Mouse (Mus musculus) thymus, adult 18-20 months (tissue): ENCODE measurements around the gene Ipp.

Source experiments
- DNase-seq, 2 experiments: peaks; one replicate each; pipeline ENCODE4 v3.0.0; 2022; ENCODE audit warnings: mixed read lengths in 2 of 2

The Ipp gene

DNA sequence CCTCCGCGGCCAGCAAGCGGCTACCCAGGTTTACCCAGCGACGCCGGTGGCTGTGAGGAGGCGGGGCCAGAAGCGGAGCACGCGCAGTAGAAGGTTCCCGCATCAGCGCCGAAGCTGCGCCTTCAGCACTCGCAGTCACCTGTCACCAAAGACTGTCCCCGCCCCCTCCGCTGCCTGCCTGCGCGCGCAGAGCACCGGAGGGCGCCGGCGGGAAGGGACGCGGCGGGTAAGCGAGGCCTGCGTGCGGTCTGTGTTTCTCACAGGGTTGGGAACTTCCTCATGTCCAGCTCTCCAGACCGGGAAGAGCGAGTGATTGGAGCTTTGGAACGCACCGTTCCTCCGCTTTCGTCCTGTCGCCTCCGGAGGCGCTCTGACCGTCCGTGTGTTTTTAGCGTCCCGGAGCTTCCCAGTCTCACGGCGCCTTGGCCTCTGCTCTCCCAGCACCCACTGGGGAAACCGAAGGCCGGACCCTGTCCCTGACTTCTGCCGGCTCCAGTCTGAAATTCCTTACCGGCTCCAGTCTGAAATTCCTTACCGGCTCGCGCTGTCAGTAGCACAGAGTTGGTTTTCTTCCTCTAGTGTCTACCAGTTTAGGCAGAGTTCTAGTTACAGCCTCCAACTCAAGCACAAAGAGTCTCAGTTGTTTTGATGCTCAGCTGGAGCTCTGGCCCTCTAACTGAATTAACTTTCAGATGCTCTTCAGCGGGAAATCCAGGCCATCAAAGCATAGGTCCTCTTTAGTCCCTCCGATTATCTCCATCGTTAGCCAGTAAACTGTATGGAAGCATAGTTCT lies at the start of gene Ipp:
Gene Ipp, plus strand, starts transcription at position 125 of the 794 bp plus-strand sequence.
- peak; percentile 94 for DNase-seq

DNA sequence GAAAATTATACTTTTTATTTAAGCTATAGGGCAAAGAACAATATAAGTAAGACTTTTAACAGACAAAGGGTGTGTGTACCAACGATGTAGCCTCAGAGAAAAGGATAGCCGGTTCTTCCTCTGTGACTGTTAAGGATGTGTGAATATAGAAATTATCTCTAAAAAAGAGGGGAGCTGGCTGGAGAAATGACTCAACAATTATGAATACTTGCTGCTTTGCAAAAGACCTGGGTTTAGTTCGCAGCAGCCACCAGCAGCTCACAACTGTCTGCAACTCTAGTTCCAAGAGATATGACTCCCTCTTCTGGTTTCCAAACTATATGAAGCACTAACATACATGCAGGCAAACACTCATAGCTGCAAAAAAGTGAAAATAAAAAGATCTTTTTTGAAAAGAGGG lies 45.4 kb upstream of the Ipp start:
- no peak for DNase-seq

DNA sequence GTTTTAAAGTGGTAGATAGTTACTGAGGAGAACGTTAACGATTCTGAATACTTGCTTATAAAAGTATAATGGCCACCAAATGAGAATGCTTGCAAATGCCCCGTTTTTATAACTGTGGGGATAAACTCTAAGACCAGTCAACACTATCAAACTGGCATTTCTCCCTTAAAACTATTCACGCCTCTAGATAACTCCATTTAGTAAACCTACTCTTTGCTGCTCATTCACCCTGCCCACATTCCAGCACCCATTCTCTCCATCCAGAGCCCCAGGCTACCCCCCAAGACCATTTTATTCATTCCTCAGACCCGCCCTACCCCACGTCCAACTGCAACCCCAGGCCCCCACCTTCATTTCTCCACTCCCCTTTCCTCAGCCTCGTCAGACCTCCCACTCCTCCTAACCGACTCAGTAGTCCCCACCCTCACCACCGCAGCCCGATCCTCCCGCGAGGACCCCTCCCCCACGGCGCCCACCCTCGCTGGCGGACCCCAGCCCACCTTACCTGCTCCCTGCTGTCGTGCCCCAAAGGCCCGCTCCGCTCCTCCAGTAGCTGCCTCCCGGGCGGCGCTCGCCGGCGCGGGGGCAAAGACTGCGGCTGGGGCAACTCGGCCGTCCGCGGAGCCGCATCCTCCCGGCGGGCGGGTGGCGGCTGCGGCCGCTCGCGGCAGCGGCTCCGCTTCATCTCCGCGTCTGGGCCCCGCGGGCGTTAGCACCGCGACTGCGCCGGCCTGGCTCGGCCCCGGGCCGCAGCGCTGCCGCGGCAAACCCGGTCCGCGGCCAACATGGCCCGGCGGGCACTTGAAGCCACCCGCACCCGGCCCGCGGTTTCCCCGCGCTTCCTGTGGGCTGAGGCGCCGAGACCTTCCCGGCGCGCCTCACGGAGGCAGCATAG lies 43.9 kb upstream of the Ipp start:
- DNase-seq = peak; percentile 47 to 53

DNA sequence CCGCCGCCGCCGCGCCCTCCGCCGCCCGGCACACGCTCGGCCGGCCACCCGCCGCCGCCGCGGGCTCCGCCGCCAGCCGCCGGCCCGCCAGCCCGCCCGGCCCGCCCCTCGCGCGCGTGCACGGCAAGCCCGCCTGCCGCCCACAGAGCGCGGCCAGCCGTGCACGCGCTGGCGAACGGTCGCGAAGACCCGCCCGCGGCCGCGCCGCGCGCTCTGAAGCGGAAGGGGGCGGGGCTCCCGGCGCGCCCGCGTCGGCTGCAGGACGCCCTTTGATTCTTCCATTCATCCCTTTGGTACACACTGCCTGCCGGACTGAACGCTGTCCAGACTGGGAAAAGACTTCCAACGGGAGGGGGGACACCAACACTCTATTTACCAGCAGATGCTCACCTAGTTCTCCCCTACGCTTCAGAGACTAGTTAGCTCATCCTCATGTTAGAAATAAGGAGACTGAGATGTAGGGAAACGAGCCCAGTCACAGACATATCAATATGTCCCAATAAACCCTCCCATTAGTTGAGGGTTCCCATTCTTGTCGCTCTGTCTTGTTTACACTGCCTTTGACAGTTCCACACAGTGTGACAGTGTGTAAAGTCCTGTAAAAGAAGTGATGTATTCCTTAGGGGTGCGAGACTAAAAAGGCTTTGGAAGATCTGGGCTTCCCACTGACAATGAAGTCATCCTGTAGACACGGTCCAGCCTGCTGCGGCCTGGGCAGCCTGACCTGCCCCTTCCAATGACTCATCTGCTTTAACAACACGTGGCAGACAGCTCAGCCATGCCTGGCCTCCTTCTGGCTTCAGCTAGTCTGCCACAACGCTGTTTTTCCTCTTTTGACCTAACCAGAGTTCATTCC lies 43.0 kb upstream of the Ipp start, which contains the start of gene Mast2:
Gene Mast2, minus strand, starts transcription at position 58 of the 856 bp plus-strand sequence.
- peak; percentile 55 to 62 for DNase-seq

DNA sequence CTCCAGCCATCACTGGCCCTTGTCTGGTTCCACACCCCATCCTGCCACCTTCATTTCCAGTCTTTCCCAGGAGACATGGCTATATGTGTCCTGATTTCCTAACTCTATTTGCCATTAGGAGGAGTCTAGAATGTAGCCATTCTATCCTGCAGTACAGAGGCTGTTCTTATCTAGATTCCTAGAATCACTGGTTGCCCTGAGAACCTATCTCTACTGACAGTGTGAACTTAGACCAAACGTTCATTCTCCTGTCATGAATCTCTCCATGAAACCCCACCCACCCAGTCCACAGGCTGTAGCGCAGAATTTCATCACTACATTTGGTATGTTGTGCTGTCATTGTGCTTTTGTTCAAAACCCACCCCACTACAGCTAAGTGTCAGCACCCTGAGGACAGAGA lies 26.0 kb upstream of the Ipp start:
- no peak for DNase-seq

DNA sequence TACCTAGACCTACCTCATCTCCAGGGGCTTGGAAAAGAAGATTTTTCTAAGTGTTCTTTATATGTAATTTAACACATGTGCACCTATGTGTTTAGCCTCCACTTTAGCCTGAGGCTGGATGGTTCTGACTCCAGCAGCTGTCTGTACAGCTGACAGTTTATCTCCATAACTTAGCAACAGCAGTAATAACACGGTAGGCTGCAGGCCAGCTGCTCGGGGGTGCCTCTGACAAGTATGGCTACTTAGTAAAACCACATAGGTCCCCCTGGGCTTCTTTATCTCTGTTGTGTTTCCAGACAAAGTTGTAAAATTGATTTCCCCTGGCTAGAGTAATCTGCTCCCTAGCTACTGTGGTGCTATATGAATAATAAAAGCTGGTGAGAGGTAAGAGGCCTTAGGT lies 23.9 kb upstream of the Ipp start:
- no peak for DNase-seq

DNA sequence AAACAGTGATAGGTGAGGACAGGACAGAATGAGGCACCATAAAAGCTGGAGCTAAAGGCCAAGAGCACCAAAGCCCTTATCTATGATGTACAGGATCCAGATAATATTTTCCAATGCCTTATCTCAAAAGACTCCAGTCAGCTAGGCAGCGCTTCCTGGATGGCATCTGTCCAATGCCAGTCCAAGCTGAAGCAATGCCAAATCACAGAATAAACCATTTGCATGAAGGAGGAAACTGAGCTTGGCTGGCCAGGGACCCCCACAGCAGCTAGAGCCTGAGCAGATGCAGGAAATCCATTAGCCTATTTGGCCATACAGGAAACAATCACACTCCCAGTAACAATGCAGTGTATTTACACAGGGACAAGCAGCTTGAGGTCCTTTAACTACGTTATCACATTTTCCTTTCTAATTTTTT lies 16.2 kb upstream of the Ipp start:
- no peak for DNase-seq

DNA sequence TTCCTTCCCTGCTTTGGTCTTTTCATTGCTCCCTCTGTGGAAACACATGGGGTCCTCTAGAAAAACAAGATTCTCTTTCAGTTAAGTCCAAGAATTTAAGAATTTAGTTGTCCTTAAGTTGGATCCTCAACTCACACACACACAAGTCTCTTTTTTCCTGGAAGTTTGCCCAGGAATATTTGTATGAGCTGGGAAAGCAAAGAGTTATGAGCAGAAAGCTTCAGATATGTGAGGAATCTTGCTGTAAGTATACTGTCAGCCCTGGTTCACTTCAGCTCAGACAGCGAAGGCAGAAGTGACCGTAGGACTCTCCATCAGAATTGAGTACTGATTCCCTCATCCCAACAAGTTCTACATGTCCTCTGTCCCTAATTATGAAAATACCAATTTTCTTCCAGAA lies 15.5 kb upstream of the Ipp start:
- DNase-seq = no peak

DNA sequence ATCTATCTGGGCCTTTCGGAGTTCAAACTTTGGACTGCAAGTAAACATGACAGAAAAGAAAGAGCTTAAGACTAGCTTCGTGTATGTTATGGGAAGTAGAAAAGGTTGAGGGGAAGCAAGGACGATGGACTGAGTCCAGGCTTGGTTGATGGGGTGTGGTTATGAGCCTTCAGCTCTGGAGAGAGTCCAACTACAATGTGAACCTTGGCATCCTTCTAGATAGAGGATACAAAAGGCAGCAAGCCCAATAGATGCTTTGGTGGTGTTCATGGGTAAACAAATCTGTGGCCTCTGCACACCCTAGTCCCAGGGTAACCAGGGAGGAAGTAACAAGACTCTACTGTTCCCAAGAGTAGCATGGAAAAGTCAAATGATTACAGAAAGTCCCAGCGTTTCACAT lies 14.9 kb upstream of the Ipp start:
- DNase-seq = no peak

DNA sequence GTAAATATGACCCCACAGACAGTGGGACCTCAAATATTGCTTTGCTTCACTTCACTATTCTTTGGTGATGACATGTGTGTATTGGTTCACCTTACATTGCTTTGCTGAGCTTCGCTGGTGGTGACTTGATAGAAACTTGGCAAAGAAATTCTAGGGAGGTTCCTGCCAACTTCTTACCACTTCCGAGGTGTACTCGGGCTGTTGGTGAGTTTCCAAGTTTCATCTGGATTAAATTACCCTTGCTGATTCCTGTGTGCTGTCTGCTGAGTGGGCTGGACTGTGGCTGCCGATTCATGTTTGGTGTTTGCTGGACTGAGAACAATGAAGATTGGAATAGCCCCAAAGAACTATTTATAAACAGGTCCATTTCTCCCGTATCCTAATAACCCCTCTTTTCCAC lies 13.7 kb upstream of the Ipp start:
- DNase-seq = no peak

DNA sequence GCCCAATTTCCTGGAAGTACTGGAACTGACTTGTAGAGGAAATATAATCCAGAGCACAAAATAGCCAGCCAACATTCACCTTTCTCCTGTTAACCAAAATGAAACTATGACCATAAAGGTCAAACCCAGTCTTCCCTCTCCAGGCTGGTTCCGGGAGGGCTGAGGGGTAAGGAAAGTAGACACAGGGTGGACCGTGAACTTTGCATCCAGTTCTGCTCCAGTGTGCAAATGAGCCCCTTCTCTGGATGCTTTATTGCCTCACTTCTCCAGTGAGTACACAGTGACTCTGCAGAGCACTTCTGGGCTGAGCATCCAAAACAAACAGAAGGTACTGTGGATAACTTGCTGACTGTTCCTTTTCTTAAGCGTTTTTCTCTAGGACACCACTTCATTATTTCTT lies 7.4 kb upstream of the Ipp start:
- no peak for DNase-seq

DNA sequence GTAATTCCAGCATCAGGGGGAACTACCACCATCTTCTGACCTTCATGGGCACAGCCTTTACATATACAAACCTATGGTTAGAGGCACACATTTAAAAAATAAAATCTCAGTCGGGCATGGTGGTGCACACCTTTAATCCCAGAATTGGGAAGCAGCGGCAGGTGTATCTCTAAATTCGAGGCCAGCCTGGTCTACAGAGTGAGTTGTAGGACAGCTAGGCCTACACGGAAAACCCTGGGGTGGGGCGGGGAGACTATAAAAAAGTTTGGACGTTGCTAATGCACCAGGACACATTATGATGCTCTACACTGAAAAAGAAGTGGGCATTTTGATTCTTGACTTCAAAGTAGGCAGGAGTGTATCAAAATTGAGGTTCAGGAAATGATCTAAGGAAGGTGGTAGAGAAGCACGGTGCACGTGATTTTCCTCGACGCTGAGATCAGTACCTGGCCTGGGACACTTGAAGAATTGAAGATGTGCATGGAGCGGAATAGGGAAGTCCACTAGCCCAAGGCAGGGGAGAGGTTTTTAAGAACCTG lies 394 bp upstream of the Ipp start:
- peak in 1 of 2 experiments; percentile 7 for DNase-seq

DNA sequence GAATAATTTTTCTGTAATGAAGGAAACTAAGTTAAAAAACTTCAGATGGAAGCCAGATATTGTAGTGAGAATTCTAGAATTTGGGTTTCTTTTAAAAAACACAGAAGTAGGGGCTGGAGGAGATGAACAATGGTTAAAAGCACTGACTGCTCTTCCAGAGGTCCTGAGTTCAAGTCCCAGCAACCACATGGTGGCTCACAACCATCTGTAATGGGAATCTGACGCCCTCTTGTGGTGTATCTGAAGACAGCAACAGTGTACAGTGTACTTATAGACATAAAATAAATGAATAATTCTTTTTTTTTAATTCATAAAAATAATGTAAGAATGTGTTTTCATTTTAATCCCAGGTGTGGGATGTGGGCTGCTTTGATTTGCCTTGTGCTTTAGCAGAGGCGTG lies 23.8 kb downstream of the Ipp start:
- DNase-seq = no peak

DNA sequence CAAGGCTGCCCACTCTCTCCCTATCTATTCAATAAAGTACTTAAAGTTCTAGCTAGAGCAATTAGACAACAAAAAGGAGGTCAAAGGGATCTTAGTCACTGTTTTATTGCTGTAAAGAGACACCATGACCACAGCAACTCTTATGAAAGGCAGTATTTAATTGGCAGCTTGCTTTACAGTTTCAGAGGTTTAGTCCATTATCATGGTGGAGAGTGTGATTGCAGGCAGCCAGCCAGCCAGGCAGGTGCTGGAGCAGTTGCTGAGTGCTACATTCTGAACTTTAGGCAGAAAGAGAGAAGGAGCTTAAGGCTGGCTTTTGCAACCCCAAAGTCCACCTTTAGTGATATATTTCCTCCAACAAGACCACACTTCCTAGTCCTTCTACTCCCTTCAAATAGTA lies 29.0 kb downstream of the Ipp start:
- no peak for DNase-seq

DNA sequence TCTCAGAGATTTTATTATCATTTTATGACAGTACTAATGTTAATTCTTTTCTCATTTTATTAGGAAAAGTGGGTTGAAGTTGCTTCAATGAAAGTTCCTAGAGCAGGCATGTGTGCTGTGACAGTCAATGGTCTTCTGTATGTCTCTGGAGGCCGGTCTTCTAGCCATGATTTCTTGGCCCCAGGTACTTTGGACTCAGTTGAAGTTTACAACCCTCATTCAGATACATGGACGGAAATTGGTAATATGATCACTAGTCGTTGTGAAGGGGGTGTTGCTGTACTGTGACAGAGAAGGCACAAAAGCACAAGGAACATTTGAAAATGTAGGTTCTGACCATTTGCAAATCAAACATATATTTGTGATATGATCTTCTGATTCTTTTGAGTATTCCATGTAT lies 30.4 kb downstream of the Ipp start:
- no peak for DNase-seq

DNA sequence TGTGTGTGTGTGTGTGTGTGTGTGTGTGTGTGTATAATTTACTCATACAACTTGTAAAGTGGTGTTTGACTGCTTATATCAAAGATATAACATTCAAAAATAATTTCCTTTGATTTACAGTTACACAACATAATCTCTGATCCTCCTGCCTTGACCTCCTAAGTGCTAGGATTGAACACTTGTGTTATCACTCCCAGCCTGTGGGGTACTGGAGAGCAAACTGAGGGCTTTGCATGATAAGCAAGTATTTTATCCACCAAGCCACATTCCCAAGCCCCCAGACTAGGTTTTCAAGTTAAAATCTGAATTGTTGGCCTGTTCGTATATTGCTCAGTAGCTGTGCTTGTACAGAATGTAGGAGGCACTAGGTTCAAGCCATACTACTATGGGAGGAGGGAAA lies 43.1 kb downstream of the Ipp start:
- DNase-seq = no peak

DNA sequence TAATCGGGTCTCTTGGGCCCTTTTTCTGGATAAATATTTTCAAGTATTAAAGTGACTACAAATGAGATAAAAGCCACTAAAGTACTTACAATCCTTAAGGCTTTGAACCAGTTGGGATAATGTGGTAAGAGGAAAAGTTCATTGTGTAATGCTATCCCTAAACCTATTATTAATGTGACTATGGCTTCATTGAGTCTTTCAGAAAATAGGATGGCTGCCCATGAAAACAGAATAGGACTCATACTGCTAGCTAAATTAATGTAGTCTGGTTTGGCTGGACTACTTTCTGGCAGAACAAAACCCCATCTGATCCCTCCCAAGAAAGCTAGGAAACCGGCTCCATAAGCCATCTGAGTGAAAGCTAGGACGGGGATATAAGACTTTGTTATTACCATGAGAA lies 45.7 kb downstream of the Ipp start:
- no peak for DNase-seq

DNA sequence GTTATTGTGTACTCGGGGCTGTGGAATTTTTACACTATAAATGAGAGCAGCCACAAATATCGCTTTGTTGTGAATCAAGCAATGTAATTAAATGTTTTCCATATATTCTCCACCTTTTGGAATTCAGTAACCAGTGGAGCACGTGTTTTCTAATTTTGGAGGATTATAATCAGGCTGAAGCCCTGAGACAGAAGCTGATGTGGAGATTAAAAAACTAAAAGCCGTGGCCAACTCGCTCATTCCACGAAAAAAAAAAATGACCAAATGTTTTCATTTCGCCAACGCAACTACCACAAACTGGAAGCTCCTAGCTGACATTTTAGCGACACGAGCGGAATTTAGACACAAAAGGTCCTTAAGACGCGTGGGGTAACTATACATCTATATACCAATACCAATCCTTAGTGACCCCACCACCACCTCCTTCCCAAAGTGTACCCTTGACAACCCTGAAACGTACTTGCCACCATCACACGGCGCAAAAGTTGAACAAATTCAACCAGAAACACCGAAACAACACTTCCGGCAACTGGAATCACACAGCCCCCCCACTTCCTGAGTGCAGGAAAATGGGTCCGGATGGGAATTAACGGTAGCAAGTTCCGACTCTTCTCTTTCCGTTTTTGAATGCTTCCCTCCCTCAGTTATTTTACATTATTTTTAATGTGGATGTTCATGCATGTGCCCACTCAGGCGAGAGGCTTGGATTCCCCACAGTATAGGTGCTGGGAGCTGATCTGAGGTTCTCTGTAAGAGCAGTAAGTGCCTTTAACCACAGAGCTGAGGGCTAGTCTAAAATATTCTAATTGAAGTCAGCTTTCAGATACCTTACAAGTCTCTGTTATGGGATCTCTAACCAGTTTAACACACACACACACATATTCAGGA lies 48.3 kb downstream of the Ipp start, which contains the start of gene Tmem69:
Gene Tmem69, minus strand, starts transcription at position 524 of the 888 bp plus-strand sequence.
- DNase-seq = peak; percentile 45 to 57

DNA sequence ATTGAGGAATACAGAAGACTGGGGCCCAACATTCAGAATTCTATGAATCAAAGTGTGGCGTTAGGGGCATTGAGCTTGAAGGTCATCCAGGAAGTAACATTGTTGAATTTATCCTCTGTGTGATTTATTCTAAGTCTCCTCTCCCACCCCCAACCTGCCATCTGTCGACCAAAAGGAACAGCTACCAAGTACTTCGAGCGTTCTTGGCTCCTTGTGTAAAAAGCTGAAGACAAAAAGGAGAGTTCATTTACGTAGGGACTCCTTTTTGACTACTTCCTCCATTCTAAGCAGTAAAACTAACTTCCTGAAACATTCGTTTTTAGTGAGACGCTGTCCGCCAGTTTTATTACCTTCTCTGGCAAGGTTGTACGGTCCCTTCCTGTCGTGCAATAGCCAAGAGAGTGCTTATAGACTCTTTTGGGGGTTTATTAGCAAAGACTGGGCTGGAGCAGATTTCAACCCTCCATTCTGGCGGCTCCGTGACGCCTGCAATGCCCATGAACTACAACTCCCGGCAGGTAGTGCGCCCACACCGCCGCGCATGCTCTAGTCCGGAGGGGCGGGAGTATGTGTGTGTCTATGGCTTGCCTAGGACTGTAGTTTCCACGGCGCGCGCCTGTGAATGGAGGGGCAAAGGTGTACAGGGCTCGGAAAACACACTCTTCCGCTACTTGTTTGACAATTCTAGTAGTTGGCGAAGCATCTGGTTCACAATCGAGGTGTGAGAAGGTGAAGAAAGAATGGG lies 49.4 kb downstream of the Ipp start:
- DNase-seq = peak; percentile 87 to 92

DNA sequence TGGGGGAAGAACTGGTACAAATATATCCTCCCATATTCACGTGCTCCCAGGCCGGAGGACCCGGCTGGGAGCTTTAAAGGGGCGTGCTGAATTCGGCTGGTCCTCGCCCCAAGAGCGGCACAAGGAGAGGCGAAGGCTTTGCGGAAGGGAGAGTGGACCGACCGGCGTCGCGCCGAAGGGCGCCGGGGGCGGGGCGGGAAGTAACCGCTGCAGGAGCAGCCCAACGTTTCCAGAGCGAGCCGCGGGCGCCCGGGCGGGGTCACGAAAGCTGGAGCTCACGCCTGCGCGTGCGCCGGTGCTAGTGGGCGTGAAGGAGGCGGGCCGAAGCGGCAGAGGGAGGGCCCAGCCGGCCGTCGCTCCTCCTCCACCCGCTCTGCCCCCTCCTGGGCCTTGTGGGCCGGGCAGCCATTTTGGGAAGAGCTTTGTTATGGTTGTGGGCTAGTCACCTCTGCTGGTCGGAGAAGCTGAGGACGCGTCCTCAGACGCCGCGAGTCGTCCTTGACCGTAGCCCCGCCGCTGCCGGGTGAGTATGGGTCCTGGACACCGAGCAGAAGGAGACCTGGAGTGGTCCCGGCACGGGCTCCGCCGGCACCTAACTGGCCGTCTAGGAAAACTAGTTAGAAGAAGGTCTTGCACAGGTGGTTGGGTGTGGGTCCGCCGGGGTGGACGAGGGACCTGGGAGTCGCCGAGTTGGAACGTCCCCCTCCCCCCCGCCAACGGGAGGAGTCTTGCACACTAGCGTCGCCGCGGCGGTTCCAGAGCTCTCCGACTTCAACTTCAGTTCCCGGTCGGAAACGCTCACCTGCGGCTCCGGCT lies 50.2 kb downstream of the Ipp start, which contains the start of gene Gpbp1l1:
Gene Gpbp1l1, plus strand, starts transcription at position 353 of the 816 bp plus-strand sequence.
- peak; percentile 96 to 98 for DNase-seq
